Mouse (Mus musculus): ENCODE measurements around the gene Gpr183. TPM values are rescaled to one million over a fixed set of nuclear protein-coding genes. Genes with fewer than 3 reads are reported as not detected.

Gene Gpr183
- polyA plus RNA-seq, 1 experiment: 0.02 TPM

DNA sequence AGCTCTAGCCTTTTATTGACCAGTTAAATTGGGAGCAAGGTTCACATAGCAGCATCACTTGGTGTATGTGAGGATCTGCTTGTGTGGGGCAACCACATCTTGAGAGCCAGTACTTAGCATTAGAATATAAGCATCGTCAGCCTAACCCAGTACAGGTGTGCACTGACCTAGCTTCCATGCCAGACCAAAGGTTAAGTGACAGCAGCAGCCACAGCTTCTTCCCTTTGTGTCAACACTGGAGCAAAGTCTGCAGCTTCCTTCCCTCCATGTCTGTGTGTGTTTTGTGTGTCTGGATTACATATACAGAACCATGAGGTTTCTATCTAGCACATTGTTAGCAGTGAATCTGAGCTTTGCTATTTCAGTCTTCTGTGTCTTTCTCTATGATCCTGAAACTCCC lies 16.5 kb upstream of the Gpr183 start:
- Histone ChIP-seq H3K36me3 (ENCODE audit: control insufficient read depth) (peaks cover 2% of the 10 kb centered on the region; the same call in 1 of the 2 replicates), H3K4me3 (replicated peaks) (no peak overlapping the region), H3K9me3 (ENCODE audit: control insufficient read depth, low read length) (no peaks in the 10 kb centered on the region), H3K4me1 (ENCODE audit: control insufficient read depth) (no peaks in the 10 kb centered on the region), H3K27me3 (ENCODE audit: control insufficient read depth) (no peaks in the 10 kb centered on the region)
- TF ChIP-seq GATA1 (IDR thresholded peaks at IDR 0.05; ENCODE audit: low read length): no peak

DNA sequence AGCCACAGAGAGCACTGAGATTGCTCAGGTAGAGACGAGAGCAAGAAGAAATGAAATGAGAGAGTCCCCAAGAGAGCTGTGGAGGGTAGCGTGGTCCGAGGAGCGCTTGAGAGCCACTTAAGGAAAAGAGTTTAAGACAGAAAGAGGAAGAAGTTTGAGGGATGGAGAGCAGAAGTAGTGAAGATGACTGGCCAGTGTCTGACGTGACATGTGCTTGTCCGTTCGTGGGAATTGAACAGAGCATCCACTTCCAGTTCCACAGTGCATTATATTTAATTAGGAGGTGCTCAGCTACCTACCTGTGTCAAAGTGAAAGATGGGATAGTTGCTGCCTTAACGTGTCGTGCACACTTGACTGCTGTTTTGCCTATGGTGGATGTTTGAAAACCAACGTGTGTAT lies 8.1 kb upstream of the Gpr183 start:
- TF ChIP-seq TAL1 (IDR thresholded peaks at IDR 0.05; ENCODE audit: low read length): no peak
- no peak for TF ChIP-seq GATA1 (IDR thresholded peaks at IDR 0.05; ENCODE audit: low read length)
- Histone ChIP-seq H3K9me3 (ENCODE audit: control insufficient read depth, low read length) (no peaks in the 10 kb centered on the region), H3K36me3 (ENCODE audit: control insufficient read depth) (peaks cover 10% of the 10 kb centered on the region), H3K27me3 (ENCODE audit: control insufficient read depth) (no peaks in the 10 kb centered on the region), H3K4me3 (replicated peaks) (no peak overlapping the region), H3K4me1 (ENCODE audit: control insufficient read depth) (no peaks in the 10 kb centered on the region)

DNA sequence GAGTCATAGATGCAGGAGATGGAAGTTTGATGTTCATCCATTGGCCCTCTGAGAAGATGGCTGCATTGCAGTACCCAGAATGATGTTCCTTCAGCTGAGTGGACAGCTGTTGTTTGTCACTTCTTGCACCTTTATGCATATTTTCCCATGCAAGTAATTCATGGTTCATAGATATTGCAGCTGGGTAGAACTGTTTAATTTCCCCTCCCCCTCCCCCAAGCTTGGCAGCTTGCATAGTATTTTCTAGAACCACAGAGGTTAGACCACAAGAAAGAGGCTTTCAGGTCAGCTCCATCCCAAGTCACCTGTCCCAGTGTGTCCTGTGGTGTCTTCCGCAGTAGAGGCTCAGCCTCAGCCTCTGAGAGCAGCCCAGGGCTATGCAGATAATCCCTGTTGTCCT lies 5.4 kb upstream of the Gpr183 start:
- Histone ChIP-seq H3K27me3 (ENCODE audit: control insufficient read depth) (no peaks in the 10 kb centered on the region), H3K4me3 (replicated peaks) (no peak overlapping the region), H3K4me1 (ENCODE audit: control insufficient read depth) (no peaks in the 10 kb centered on the region; the same call in 1 of the 2 replicates), H3K36me3 (ENCODE audit: control insufficient read depth) (peaks cover 5% of the 10 kb centered on the region), H3K9me3 (ENCODE audit: control insufficient read depth, low read length) (no peaks in the 10 kb centered on the region)
- no peak for TF ChIP-seq GATA1 (IDR thresholded peaks at IDR 0.05; ENCODE audit: low read length)
- no peak for TF ChIP-seq TAL1 (IDR thresholded peaks at IDR 0.05; ENCODE audit: low read length)

DNA sequence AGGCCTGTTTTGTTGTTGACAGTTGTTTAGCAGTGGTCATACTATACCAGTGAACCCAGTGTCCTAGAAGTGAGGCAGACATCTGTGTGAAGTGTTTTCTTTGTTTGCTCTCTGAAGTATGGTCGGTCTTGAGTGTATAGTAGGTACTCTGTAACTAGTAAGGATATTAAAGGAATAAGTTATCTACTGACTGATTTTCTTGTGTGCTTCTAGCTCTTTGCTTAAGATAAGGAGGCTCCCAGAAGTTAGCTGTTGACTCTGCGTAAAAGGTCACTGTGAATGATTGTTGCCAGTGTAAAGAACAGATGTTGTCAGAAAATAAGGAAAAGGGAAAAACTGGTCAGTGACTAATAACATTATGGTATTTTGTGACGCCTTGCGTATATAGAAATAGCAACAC lies 2.1 kb upstream of the Gpr183 start:
- Histone ChIP-seq H3K4me1 (ENCODE audit: control insufficient read depth) (peaks cover 5% of the 10 kb centered on the region; the same call in 1 of the 2 replicates), H3K9me3 (ENCODE audit: control insufficient read depth, low read length) (no peaks in the 10 kb centered on the region), H3K36me3 (ENCODE audit: control insufficient read depth) (no peaks in the 10 kb centered on the region), H3K27me3 (ENCODE audit: control insufficient read depth) (no peaks in the 10 kb centered on the region), H3K4me3 (replicated peaks) (no peak overlapping the region)
- TF ChIP-seq GATA1 (IDR thresholded peaks at IDR 0.05; ENCODE audit: low read length) (no peak), TAL1 (IDR thresholded peaks at IDR 0.05; ENCODE audit: low read length) (no peak)

DNA sequence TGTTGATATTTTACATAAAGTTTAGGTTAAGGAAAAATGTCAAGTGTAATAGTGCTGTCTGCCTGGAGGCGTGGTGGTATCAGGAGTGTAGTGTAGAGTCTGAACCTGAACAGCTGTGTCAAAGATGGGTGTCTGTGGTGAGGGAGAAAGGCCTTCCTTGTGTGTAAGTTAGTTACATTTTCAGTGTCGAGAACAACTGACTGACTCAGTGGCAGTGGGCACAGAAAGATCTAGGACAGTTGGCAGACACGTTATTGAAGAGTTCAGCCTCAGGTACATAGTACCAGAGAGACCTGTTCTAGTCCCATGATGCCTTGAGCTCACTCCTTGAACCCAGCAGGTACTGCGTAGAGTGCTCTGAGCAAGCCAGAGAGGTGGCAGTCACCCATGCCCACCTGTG lies 466 bp upstream of the Gpr183 start:
- no peaks in the 10 kb centered on the region for H3K36me3 ChIP-seq (ENCODE audit: control insufficient read depth)
- H3K4me1 ChIP-seq (ENCODE audit: control insufficient read depth): peaks cover 13% of the 10 kb centered on the region
- no peak for TF ChIP-seq TAL1 (IDR thresholded peaks at IDR 0.05; ENCODE audit: low read length)
- no peak for TF ChIP-seq GATA1 (IDR thresholded peaks at IDR 0.05; ENCODE audit: low read length)
- no peaks in the 10 kb centered on the region for H3K9me3 ChIP-seq (ENCODE audit: control insufficient read depth, low read length)
- H3K4me3 ChIP-seq (replicated peaks): no peak overlapping the region
- H3K27me3 ChIP-seq (ENCODE audit: control insufficient read depth): no peaks in the 10 kb centered on the region

DNA sequence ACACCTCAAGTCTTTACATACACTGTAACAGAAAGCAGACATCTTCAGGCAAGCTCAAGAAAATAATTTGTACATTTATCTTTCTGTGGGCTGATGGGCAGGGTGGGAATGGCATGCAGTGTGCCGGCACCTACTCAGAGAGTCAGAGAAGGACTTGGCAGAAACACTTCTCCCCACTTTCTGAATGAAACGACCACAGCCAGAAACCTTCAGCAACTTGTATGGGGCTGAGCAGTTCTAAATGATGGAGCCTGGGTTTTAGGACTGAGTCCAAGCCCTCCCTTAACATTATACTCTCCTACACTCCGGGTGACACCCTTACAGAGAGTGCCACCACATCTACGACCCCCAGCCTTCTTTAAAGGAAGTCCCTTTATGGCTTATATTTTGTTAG lies 1.1 kb downstream of the Gpr183 start:
- Histone ChIP-seq H3K36me3 (ENCODE audit: control insufficient read depth) (no peaks in the 10 kb centered on the region), H3K4me3 (replicated peaks) (no peak overlapping the region), H3K9me3 (ENCODE audit: control insufficient read depth, low read length) (no peaks in the 10 kb centered on the region), H3K4me1 (ENCODE audit: control insufficient read depth) (peaks cover 13% of the 10 kb centered on the region), H3K27me3 (ENCODE audit: control insufficient read depth) (no peaks in the 10 kb centered on the region)
- no peak for TF ChIP-seq TAL1 (IDR thresholded peaks at IDR 0.05; ENCODE audit: low read length)
- no peak for TF ChIP-seq GATA1 (IDR thresholded peaks at IDR 0.05; ENCODE audit: low read length)

DNA sequence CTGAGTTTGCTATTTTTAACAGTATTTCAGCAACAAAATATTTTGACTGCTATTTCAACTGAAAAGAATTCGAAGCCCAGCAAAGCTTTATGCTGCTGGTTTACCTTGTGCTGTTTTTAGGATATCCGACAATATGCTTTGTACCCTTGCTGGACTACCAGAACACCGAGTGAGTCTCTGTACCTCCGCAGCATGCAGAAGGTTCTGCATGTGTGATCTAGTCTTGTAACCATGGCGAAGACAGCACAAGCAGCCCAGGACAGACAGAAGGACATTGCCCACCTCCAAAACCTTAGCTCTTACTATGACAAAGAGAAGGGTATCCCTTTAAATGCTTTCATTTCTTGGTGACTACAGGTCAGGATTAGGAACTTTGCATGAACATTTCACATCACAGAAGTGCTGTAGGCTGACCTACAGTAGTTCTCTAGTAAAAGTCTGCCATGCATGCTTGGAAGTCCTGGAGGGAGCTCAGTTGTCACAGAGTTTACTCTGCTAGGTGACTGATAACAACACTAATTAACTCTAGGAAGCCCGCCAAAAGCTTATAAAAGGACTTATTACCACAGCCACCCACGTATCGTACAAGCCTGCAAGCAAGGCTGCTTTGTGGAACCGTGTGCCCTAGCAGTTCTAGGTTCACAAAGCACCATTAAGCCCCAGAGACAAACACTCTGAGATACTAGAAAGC lies 1.6 kb downstream of the Gpr183 start:
- Histone ChIP-seq H3K9me3 (ENCODE audit: control insufficient read depth, low read length) (no peaks in the 10 kb centered on the region), H3K36me3 (ENCODE audit: control insufficient read depth) (no peaks in the 10 kb centered on the region), H3K4me3 (replicated peaks) (no peak overlapping the region), H3K27me3 (ENCODE audit: control insufficient read depth) (no peaks in the 10 kb centered on the region), H3K4me1 (ENCODE audit: control insufficient read depth) (peaks cover 13% of the 10 kb centered on the region)
- TF ChIP-seq GATA1 (IDR thresholded peaks at IDR 0.05; ENCODE audit: low read length): no peak
- TF ChIP-seq TAL1 (IDR thresholded peaks at IDR 0.05; ENCODE audit: low read length): no peak

DNA sequence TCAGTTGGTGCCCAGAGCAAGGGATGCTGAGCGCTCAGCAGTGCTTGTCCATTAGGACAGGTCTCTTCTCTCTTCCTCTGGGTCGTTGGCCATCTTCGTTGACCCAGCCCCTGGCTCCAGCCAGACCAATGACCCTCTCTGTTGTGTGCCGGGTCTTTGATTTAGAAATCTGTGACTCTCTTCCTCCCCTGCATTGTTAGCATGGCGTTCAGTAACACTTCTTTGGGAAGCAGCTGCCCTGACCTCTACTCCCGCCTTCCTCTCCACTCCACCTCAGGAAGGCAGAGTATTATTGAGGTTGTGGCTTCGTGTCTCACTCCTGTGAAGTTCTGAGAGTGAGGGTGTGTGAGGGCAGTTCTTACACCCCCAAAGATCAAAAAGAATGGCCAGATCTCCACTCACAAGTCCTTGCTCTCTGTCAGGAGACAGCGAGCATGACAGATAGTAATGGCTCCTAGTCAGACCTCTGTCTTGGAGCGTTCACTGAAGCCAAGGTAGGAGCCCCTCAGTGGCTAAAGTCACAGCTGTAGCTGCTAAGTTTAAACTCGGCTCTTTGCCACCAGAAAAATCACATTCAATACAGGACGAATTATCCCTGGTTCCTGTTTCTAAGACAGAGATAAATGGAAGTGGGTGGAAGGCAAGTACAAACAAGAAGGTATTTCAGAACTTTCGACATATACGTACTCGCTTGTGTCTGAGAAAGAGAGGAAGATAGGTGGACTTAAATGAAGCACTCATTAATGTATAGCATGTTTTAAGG lies 2.7 kb downstream of the Gpr183 start:
- Histone ChIP-seq H3K36me3 (ENCODE audit: control insufficient read depth) (no peaks in the 10 kb centered on the region), H3K9me3 (ENCODE audit: control insufficient read depth, low read length) (no peaks in the 10 kb centered on the region), H3K4me1 (ENCODE audit: control insufficient read depth) (peaks cover 13% of the 10 kb centered on the region), H3K27me3 (ENCODE audit: control insufficient read depth) (no peaks in the 10 kb centered on the region), H3K4me3 (replicated peaks) (no peak overlapping the region)
- TF ChIP-seq GATA1 (IDR thresholded peaks at IDR 0.05; ENCODE audit: low read length): no peak
- TF ChIP-seq TAL1 (IDR thresholded peaks at IDR 0.05; ENCODE audit: low read length): no peak

DNA sequence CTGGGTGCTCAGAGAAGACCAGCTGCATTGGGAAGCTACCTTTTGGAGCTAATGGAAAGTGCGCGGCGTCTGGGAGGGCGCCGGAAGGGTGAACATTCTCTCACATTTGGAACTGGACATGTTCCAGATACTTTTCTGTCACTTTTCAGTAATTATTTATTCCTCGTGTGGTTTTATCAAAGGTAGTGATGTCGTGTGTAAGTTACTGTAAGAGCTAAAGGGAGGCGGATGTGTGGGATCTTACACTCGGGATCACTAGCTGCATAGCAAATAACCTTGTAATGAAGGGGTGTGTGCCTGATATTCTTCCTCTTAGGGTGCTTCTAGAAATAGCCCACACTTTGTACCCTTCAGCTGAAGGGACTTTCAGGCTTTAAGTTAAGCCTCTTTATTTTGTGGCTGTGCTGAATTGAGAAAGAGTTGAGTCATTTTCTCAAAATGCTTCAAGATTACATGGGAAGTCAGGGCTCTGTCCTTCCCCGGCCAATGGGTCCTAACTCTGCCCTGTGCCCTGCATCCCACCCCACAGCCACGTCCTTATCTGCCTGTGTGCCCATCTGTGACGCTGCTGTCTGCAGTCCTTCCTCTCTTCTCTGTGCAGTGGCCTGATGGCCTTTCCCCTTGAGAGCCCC lies 3.4 kb downstream of the Gpr183 start:
- TF ChIP-seq TAL1 (IDR thresholded peaks at IDR 0.05; ENCODE audit: low read length): no peak
- TF ChIP-seq GATA1 (IDR thresholded peaks at IDR 0.05; ENCODE audit: low read length): no peak
- Histone ChIP-seq H3K27me3 (ENCODE audit: control insufficient read depth) (no peaks in the 10 kb centered on the region), H3K4me1 (ENCODE audit: control insufficient read depth) (peaks cover 14% of the 10 kb centered on the region)

More for the DNA sequence above, 3.4 kb downstream of the Gpr183 start:
- H3K4me3 ChIP-seq (replicated peaks): no peak overlapping the region
- no peaks in the 10 kb centered on the region for H3K9me3 ChIP-seq (ENCODE audit: control insufficient read depth, low read length)
- no peaks in the 10 kb centered on the region for H3K36me3 ChIP-seq (ENCODE audit: control insufficient read depth)

Measured in erythroblast, embryonic 14.5 days (primary cell).